9 mouse cellular contexts compared by ENCODE assay signal in the genomic region with DNA sequence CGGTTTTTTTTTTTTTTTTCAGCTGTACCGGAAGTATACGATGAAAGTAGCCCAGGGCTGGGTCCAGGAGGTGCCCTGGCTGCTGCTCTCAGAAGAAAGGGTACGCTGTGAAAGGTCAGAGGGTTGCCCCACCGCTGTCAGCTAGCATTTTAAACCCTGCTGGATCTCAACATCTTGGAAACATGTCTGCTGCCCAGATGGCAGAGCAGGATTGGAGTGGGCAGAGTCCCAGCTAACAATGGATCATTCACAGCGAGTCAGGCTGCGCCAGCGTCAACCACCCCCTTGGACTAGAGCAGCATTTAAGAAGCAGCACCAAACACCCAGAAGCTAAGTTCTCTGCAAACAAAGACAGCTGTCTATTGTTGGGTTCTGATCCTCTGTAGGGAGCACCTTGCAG. TPM values are rescaled to one million over a fixed set of nuclear protein-coding genes. Genes with fewer than 3 reads are reported as not detected.
DNase-seq lines count a peak whose midpoint lies in the region; ATAC-seq and TF ChIP-seq lines count a peak whose summit lies in the region.
"Had no signal": no experiment of that assay in that cellular context is flagged by ENCODE, and none has a peak within 500 bp of the region (broad histone marks: within the 10 kb centered on the region; RNA-seq: fewer than 3 reads in every experiment).

No protein-coding gene starts in this region.

- H3K9me3 ChIP-seq in forebrain, embryonic 13.5 days (replicated peaks), result no peaks in the 10 kb centered on the region
- H3K9me3 ChIP-seq in midbrain, postnatal 0 days (ENCODE audit: low read length), result no peaks in the 10 kb centered on the region
- H3K9me3 ChIP-seq: G1E had no signal

- peak overlapping the region; percentile 78 for H3K27ac ChIP-seq in forebrain, embryonic 13.5 days
- H3K27ac ChIP-seq in midbrain, postnatal 0 days (ENCODE audit: low read depth, low read length), result peak overlapping the region; percentile 80

- peaks cover 12% of the 10 kb centered on the region; the same call in 1 of the 2 replicates for H3K27me3 ChIP-seq in forebrain, embryonic 13.5 days
- no peaks in the 10 kb centered on the region for H3K27me3 ChIP-seq in midbrain, postnatal 0 days (ENCODE audit: insufficient read depth, low read length)

- TF ChIP-seq CTCF in midbrain, postnatal 0 days (IDR thresholded peaks at IDR 0.05), result no peak

- peak overlapping the region; percentile 49 for H3K4me2 ChIP-seq in forebrain, embryonic 13.5 days
- H3K4me2 ChIP-seq in midbrain, postnatal 0 days (ENCODE audit: low read depth, low read length, poor library complexity, severe bottlenecking), result peak overlapping the region; percentile 37; the same call in 1 of the 2 replicates

- peak; percentile 82 for ATAC-seq in forebrain, embryonic 13.5 days
- peak; percentile 80 for ATAC-seq in midbrain, postnatal 0 days (ENCODE audit: low FRiP score)

- 13% methylated on average over 8 of the region's 8 CpGs for WGBS in forebrain, embryonic 13.5 days
- WGBS in midbrain, postnatal 0 days, result 10% methylated on average over 8 of the region's 8 CpGs

- no peaks in the 10 kb centered on the region for H3K36me3 ChIP-seq in forebrain, embryonic 13.5 days (ENCODE audit: poor library complexity, severe bottlenecking)
- H3K36me3 ChIP-seq in midbrain, postnatal 0 days (ENCODE audit: insufficient read depth, low read length), result no peaks in the 10 kb centered on the region
- H3K36me3 ChIP-seq: G1E had no signal

- H3K9ac ChIP-seq in forebrain, embryonic 13.5 days, result peak overlapping the region; percentile 43; the same call in 1 of the 2 replicates
- no peak overlapping the region for H3K9ac ChIP-seq in midbrain, postnatal 0 days (replicated peaks; ENCODE audit: low read length, poor library complexity, severe bottlenecking)

- H3K4me3 ChIP-seq in forebrain, embryonic 13.5 days, result no peak overlapping the region
- no peak overlapping the region for H3K4me3 ChIP-seq in midbrain, postnatal 0 days (ENCODE audit: low read depth, low read length)

- peaks cover 23% of the 10 kb centered on the region for H3K4me1 ChIP-seq in forebrain, embryonic 13.5 days
- peaks cover 12% of the 10 kb centered on the region; the same call in 1 of the 2 replicates for H3K4me1 ChIP-seq in midbrain, postnatal 0 days (ENCODE audit: insufficient read depth, low read length)

- peak; percentile 24 for DNase-seq in ES-CJ7 (ENCODE audit: low read depth, low spot score)
- peak; percentile 43 for DNase-seq in cerebellum, adult 11 months
- peak; percentile 73 to 75 for DNase-seq in layer of hippocampus, postnatal 10 days (ENCODE audit: low spot score in 2 of 2)
- DNase-seq in midbrain, postnatal 0 days (ENCODE audit: low spot score), result peak; percentile 81
- DNase-seq in ovary, postnatal 10 days (ENCODE audit: low spot score), result no peak
- no peak for DNase-seq in T-cell, adult 2 months (ENCODE audit: low spot score)
- DNase-seq in lung, postnatal 36 days, result no peak

RNA-seq across cellular contexts. Expression of a gene that starts 48.3 kb away (rescaled TPM):
- polyA plus RNA-seq in forebrain, embryonic 13.5 days (2015; fragmentation: Nextera tagmentation; extraction: Ambion mirVana), result 8.1 and 8.4 TPM in 2 replicates
- 1 to 10 TPM; 3.4 to 4.0 TPM for total RNA-seq in layer of hippocampus, postnatal 10 days (2021)
- total RNA-seq in midbrain, postnatal 0 days (2014; rRNA removed), result 12.3 and 12.7 TPM in 2 replicates
- 5.2 and 5.5 TPM in 2 replicates for polyA plus RNA-seq in midbrain, postnatal 0 days (2015; fragmentation: Nextera tagmentation; extraction: Ambion mirVana)
- total RNA-seq: G1E had no signal
- polyA plus RNA-seq: G1E had no signal

RNA-seq across cellular contexts. Expression of a gene that starts 52.1 kb away (rescaled TPM):
- 0.45 and 0.56 TPM in 2 replicates for polyA plus RNA-seq in forebrain, embryonic 13.5 days (2015; fragmentation: Nextera tagmentation; extraction: Ambion mirVana)
- total RNA-seq in layer of hippocampus, postnatal 10 days (2021), result under 1 TPM; 0.27 to 0.45 TPM
- 1.1 and 1.9 TPM in 2 replicates for total RNA-seq in midbrain, postnatal 0 days (2014; rRNA removed)
- 0.36 and 0.39 TPM in 2 replicates for polyA plus RNA-seq in midbrain, postnatal 0 days (2015; fragmentation: Nextera tagmentation; extraction: Ambion mirVana)
- polyA plus RNA-seq: G1E had no signal

Comparison
In these comparisons a context has a peak if more than half of its experiments do, and no peak if none do; other contexts are left out.
1. DNase-seq: peak in ES-CJ7 (single experiment), cerebellum, adult 11 months (single experiment), layer of hippocampus, postnatal 10 days (2 of 2) and midbrain, postnatal 0 days (single experiment); none in ovary, postnatal 10 days (single experiment), T-cell, adult 2 months (single experiment) and lung, postnatal 36 days (single experiment).